Mouse (Mus musculus) hindbrain, embryonic 16.5 days (tissue): ENCODE data around the gene Olfr195. TPM values are rescaled to one million over a fixed set of nuclear protein-coding genes. Genes with fewer than 3 reads are reported as not detected.
"Not testable (repeated sequence)": the region's sequence is repeated elsewhere in the genome, so short reads cannot be mapped to it uniquely, and the experiment has no call there.

Experiments
- ATAC-seq: fragments of 200-750 bp; cut with Nextera tagmentation; 2 replicates; pipeline ENCODE4 v1.8.0; 2017; ENCODE audit warnings: moderate TSS enrichment, moderate library complexity
- H3K27ac ChIP-seq: fragments of 300-500 bp; sonication (generic); 2 replicates; pipeline ENCODE4 v1.5.1; 2014; ENCODE audit warnings: low read depth, mild to moderate bottlenecking, control low read depth, low read length, moderate library complexity
- H3K27me3 ChIP-seq: fragments of 300-500 bp; sonication (generic); replicated peaks from 2 replicates; pipeline ENCODE4 v1.6.1; 2014; ENCODE audit warnings: low read length; ENCODE audit not compliant: control insufficient read depth, insufficient read depth
- H3K36me3 ChIP-seq: fragments of 300-500 bp; sonication (generic); 2 replicates; pipeline ENCODE4 v1.6.1; 2014; ENCODE audit warnings: mild to moderate bottlenecking, low read length, moderate library complexity, mixed read lengths; ENCODE audit not compliant: control insufficient read depth, insufficient read depth
- H3K4me1 ChIP-seq: fragments of 300-500 bp; sonication (generic); 2 replicates; pipeline ENCODE4 v1.6.1; 2014; ENCODE audit warnings: low read depth, low read length; ENCODE audit not compliant: control insufficient read depth, insufficient read depth
- H3K4me2 ChIP-seq: fragments of 300-500 bp; sonication (generic); 2 replicates; pipeline ENCODE4 v1.6.1; 2014; ENCODE audit warnings: mild to moderate bottlenecking, low read length, control low read depth, moderate library complexity
- H3K4me3 ChIP-seq: fragments of 300-500 bp; sonication (generic); 2 replicates; pipeline ENCODE4 v1.5.1; 2014; ENCODE audit warnings: mild to moderate bottlenecking, low read length, control low read depth, moderate library complexity
- H3K9ac ChIP-seq: fragments of 300-500 bp; sonication (generic); 2 replicates; pipeline ENCODE4 v1.6.1; 2014; ENCODE audit warnings: low read depth, mild to moderate bottlenecking, control low read depth, low read length, moderate library complexity
- H3K9me3 ChIP-seq: fragments of 300-500 bp; sonication (generic); 2 replicates; pipeline ENCODE4 v1.6.1; 2014; ENCODE audit warnings: mild to moderate bottlenecking, low read length, moderate library complexity; ENCODE audit not compliant: control insufficient read depth
- WGBS: fragments of 180-500 bp; shearing (Covaris S2); extraction: QIAGEN DNeasy Blood & Tissue Kit; methylation state at CpG from one replicate; pipeline ENCODE4 v1.1.7; 2014; 5-methylcytosine and 5-hydroxymethylcytosine counted together
- polyA plus RNA-seq: library from polyadenylated mRNA; unstranded; fragments of >200 nt; fragmentation: Nextera tagmentation; extraction: Ambion mirVana; gene quantifications from 2 replicates; pipeline ENCODE4 v1.2.1, GENCODE M21; 2015

The Olfr195 gene
- polyA plus RNA-seq, result not detected in 2 replicates

- H3K4me2 ChIP-seq, result no peak within 1 kb of the TSS
- H3K4me1 ChIP-seq, result no peaks in the 10 kb centered on the region
- ATAC-seq, result no peak
- 95% methylated on average over 1 of the region's 1 CpGs for WGBS
- H3K9ac ChIP-seq, result no peak within 1 kb of the TSS
- no peak within 1 kb of the TSS for H3K27ac ChIP-seq
- no peak within 1 kb of the TSS for H3K4me3 ChIP-seq
- no peaks in the 10 kb centered on the region for H3K9me3 ChIP-seq
- H3K27me3 ChIP-seq, result no peaks in the 10 kb centered on the region
- no peaks in the 10 kb centered on the region for H3K36me3 ChIP-seq
Observed at GRCm38 (mm10) chr16:59146746-59147145, at the start of gene Olfr195. Olfr195 (plus strand) TSS chr16:59147046.

GRCm38 (mm10) chr16:59105312-59105711 lies 41.5 kb upstream of the Olfr195 start:
- Histone ChIP-seq H3K4me1 (no peaks in the 10 kb centered on the region), H3K9me3 (no peaks in the 10 kb centered on the region), H3K27ac (no peak overlapping the region), H3K27me3 (no peaks in the 10 kb centered on the region), H3K36me3 (no peaks in the 10 kb centered on the region), H3K9ac (no peak overlapping the region), H3K4me3 (no peak overlapping the region), H3K4me2 (no peak overlapping the region)
- ATAC-seq, result no peak
- WGBS, result 77% methylated on average over 2 of the region's 2 CpGs

GRCm38 (mm10) chr16:59108522-59108921 lies 38.3 kb upstream of the Olfr195 start:
- not testable (repeated sequence) for H3K27me3 ChIP-seq, H3K9ac ChIP-seq, ATAC-seq, H3K4me1 ChIP-seq, H3K4me3 ChIP-seq, H3K36me3 ChIP-seq, H3K9me3 ChIP-seq, H3K27ac ChIP-seq, H3K4me2 ChIP-seq
- WGBS, result 67% methylated on average over 5 of the region's 5 CpGs

- Histone ChIP-seq H3K27ac (no peak within 1 kb of the TSS), H3K27me3 (no peaks in the 10 kb centered on the region), H3K9ac (no peak within 1 kb of the TSS), H3K4me3 (no peak within 1 kb of the TSS), H3K4me1 (no peaks in the 10 kb centered on the region), H3K4me2 (no peak within 1 kb of the TSS), H3K36me3 (no peaks in the 10 kb centered on the region), H3K9me3 (no peaks in the 10 kb centered on the region)
- no peak for ATAC-seq
- WGBS, result 67% methylated on average over 1 of the region's 1 CpGs
Observed at GRCm38 (mm10) chr16:59111781-59112180, 35.1 kb upstream of the Olfr195 start, which contains the start of gene Olfr193. Olfr193 (minus strand) TSS chr16:59111881.

GRCm38 (mm10) chr16:59120969-59121368 lies 25.9 kb upstream of the Olfr195 start, which contains the start of gene Olfr194:
Olfr194 (minus strand) TSS chr16:59121069.
- Histone ChIP-seq H3K9me3 (no peaks in the 10 kb centered on the region), H3K27ac (no peak within 1 kb of the TSS)
- ATAC-seq, result no peak

GRCm38 (mm10) chr16:59130740-59131139 lies 16.1 kb upstream of the Olfr195 start:
- H3K4me1 ChIP-seq, result no peaks in the 10 kb centered on the region
- no peaks in the 10 kb centered on the region for H3K9me3 ChIP-seq
- H3K27me3 ChIP-seq, result no peaks in the 10 kb centered on the region
- H3K9ac ChIP-seq, result no peak overlapping the region
- no peak overlapping the region for H3K27ac ChIP-seq
- H3K4me2 ChIP-seq, result no peak overlapping the region
- no peak overlapping the region for H3K4me3 ChIP-seq
- no peak for ATAC-seq
- 83% methylated on average over 1 of the region's 1 CpGs for WGBS
- no peaks in the 10 kb centered on the region for H3K36me3 ChIP-seq

More at GRCm38 (mm10) chr16:59120969-59121368, 25.9 kb upstream of the Olfr195 start, which contains the start of gene Olfr194:
- Histone ChIP-seq H3K36me3 (no peaks in the 10 kb centered on the region), H3K9ac (no peak within 1 kb of the TSS), H3K27me3 (no peaks in the 10 kb centered on the region), H3K4me3 (no peak within 1 kb of the TSS), H3K4me1 (no peaks in the 10 kb centered on the region), H3K4me2 (no peak within 1 kb of the TSS)

GRCm38 (mm10) chr16:59141105-59141504 lies 5.7 kb upstream of the Olfr195 start:
- Histone ChIP-seq H3K9me3 (no peaks in the 10 kb centered on the region), H3K27me3 (no peaks in the 10 kb centered on the region), H3K36me3 (no peaks in the 10 kb centered on the region), H3K9ac (no peak overlapping the region), H3K4me3 (no peak overlapping the region), H3K4me1 (no peaks in the 10 kb centered on the region), H3K4me2 (no peak overlapping the region), H3K27ac (no peak overlapping the region)
- no peak for ATAC-seq

- Histone ChIP-seq H3K27me3 (no peaks in the 10 kb centered on the region), H3K36me3 (no peaks in the 10 kb centered on the region), H3K27ac (no peak overlapping the region), H3K4me3 (no peak overlapping the region), H3K9me3 (no peaks in the 10 kb centered on the region), H3K4me1 (no peaks in the 10 kb centered on the region), H3K9ac (no peak overlapping the region), H3K4me2 (no peak overlapping the region)
- 93% methylated on average over 2 of the region's 2 CpGs for WGBS
- ATAC-seq, result no peak
Observed at GRCm38 (mm10) chr16:59151996-59152395, 5.2 kb downstream of the Olfr195 start.

- H3K4me3 ChIP-seq, result no peak within 1 kb of the TSS
- H3K4me1 ChIP-seq, result no peaks in the 10 kb centered on the region
- H3K4me2 ChIP-seq, result no peak within 1 kb of the TSS
- no peaks in the 10 kb centered on the region for H3K27me3 ChIP-seq
- no peak within 1 kb of the TSS for H3K27ac ChIP-seq
- H3K9me3 ChIP-seq, result no peaks in the 10 kb centered on the region
- H3K9ac ChIP-seq, result no peak within 1 kb of the TSS
- ATAC-seq, result no peak
- WGBS, result 85% methylated on average over 3 of the region's 3 CpGs
- H3K36me3 ChIP-seq, result no peaks in the 10 kb centered on the region
Observed at GRCm38 (mm10) chr16:59170354-59170753, 23.5 kb downstream of the Olfr195 start, which contains the start of gene Olfr196. Olfr196 (minus strand) TSS chr16:59170454.
